Mouse (Mus musculus) liver, embryonic 11.5 days (tissue): ENCODE measurements around the gene Fastkd2. TPM values are rescaled to one million over a fixed set of nuclear protein-coding genes. Genes with fewer than 3 reads are reported as not detected.

Experiments used
- ATAC-seq: fragments of 200-750 bp; cut with Nextera tagmentation; replicated peaks from 2 replicates; pipeline ENCODE4 v1.8.0; 2017; ENCODE audit warnings: moderate number of reproducible peaks, mild to moderate bottlenecking, moderate TSS enrichment, moderate library complexity; ENCODE audit not compliant: low FRiP score
- DNase-seq: peaks from one replicate; pipeline ENCODE4 v3.0.0-alpha.2; 2017; ENCODE audit warnings: low spot score
- H3K27ac ChIP-seq: fragments of 300-500 bp; sonication (generic); 2 replicates; pipeline ENCODE4 v1.5.1; 2014; ENCODE audit warnings: mild to moderate bottlenecking, low read depth, low read length, control low read depth
- H3K27me3 ChIP-seq: fragments of 300-500 bp; sonication (generic); replicated peaks from 2 replicates; pipeline ENCODE4 v1.6.1; 2014; ENCODE audit warnings: low read length, mixed read lengths; ENCODE audit not compliant: control insufficient read depth, insufficient read depth
- H3K36me3 ChIP-seq: fragments of 300-500 bp; sonication (generic); 2 replicates; pipeline ENCODE4 v1.6.1; 2014; ENCODE audit warnings: mild to moderate bottlenecking, low read length, moderate library complexity, mixed read lengths; ENCODE audit not compliant: control insufficient read depth, insufficient read depth
- H3K4me1 ChIP-seq: fragments of 300-500 bp; sonication (generic); replicated peaks from 2 replicates; pipeline ENCODE4 v1.6.1; 2014; ENCODE audit warnings: low read length, mixed read lengths; ENCODE audit not compliant: control insufficient read depth, insufficient read depth
- H3K4me2 ChIP-seq: fragments of 300-500 bp; sonication (generic); 2 replicates; pipeline ENCODE4 v1.6.1; 2014; ENCODE audit warnings: mild to moderate bottlenecking, control low read depth, moderate library complexity
- H3K4me3 ChIP-seq: fragments of 300-500 bp; sonication (generic); 2 replicates; pipeline ENCODE4 v1.5.1; 2014; ENCODE audit warnings: low read depth, low read length, control low read depth
- H3K9ac ChIP-seq: fragments of 300-500 bp; sonication (generic); 2 replicates; pipeline ENCODE4 v1.6.1; 2014; ENCODE audit warnings: low read depth, low read length, control low read depth
- H3K9me3 ChIP-seq: fragments of 300-500 bp; sonication (generic); 2 replicates; pipeline ENCODE4 v1.6.1; 2016; ENCODE audit warnings: low read length, inconsistent platforms, mixed read lengths; ENCODE audit not compliant: control insufficient read depth
- WGBS: fragments of 180-500 bp; shearing (Covaris S2); extraction: QIAGEN DNeasy Blood & Tissue Kit; methylation state at CpG from one replicate; pipeline ENCODE4 v1.1.7; 2014; 5-methylcytosine and 5-hydroxymethylcytosine counted together
- polyA plus RNA-seq: library from polyadenylated mRNA; unstranded; fragments of >200 nt; fragmentation: Nextera tagmentation; extraction: Ambion mirVana; gene quantifications from 2 replicates; pipeline ENCODE4 v1.2.1, GENCODE M21; 2014

The Fastkd2 gene
- polyA plus RNA-seq, 1 experiment from 2014 or later, result 89.3 TPM

DNA sequence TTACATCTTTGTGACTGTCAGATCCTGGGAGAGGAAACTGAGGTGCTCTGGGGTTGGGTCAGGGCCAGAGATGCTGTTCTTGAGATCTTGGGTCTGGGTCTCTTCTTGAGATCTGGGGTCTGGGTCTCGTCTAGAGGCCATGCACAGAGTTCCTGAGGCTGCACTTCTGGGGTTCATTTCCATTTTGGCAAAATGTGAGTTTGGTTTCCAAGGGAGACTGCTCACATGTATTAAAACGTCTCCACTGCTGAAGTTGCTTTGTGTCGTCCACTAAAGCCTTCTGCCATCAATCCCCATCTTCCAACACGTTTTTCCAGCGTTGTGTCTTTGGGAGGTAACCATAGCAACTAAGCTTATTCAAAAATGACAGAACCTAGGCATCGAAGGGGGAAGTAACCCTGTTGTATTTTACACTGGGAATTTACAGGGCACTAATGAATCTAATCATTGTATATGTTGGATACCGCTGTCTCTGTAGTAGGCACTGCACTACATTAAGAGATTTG lies 33.5 kb downstream of the Fastkd2 start:
- Histone ChIP-seq H3K9me3 (no peaks in the 10 kb centered on the region), H3K4me2 (no peak overlapping the region), H3K4me1 (no peaks in the 10 kb centered on the region), H3K27me3 (no peaks in the 10 kb centered on the region), H3K27ac (no peak overlapping the region), H3K9ac (no peak overlapping the region), H3K4me3 (no peak overlapping the region), H3K36me3 (no peaks in the 10 kb centered on the region)
- ATAC-seq, result no peak
- DNase-seq, result no peak
- WGBS, result 56% methylated on average over 7 of the region's 7 CpGs

DNA sequence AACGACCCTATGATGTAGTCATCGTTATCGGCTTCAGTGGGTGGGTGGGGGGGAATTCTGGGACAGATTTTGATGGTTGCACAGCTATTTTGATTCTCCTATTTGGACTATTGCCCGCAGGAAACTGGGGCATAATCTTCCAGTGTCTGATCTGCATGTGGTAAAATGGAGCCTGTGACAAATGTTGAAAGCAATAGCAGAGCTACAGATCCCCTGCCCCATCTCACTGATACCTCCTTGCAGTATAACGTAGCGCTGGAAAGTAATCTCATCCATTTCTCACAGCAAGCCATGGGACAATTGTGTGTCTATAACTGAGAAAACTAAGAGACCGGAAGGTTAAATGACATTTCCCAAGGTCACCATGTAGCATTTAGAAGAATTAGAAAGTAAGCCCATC lies 34.0 kb downstream of the Fastkd2 start:
- H3K9me3 ChIP-seq, result no peaks in the 10 kb centered on the region
- ATAC-seq (no peak), DNase-seq (no peak)
- 79% methylated on average over 7 of the region's 7 CpGs for WGBS
- H3K36me3 ChIP-seq, result no peaks in the 10 kb centered on the region
- H3K4me3 ChIP-seq, result no peak overlapping the region
- no peaks in the 10 kb centered on the region for H3K27me3 ChIP-seq
- no peak overlapping the region for H3K27ac ChIP-seq
- no peak overlapping the region for H3K9ac ChIP-seq
- H3K4me2 ChIP-seq, result no peak overlapping the region
- H3K4me1 ChIP-seq, result no peaks in the 10 kb centered on the region

- WGBS, result 64% methylated on average over 8 of the region's 8 CpGs
- no peaks in the 10 kb centered on the region for H3K9me3 ChIP-seq
- no peaks in the 10 kb centered on the region for H3K36me3 ChIP-seq
- no peak for DNase-seq
- no peak overlapping the region for H3K27ac ChIP-seq
- no peaks in the 10 kb centered on the region for H3K4me1 ChIP-seq
- no peak for ATAC-seq
- no peak overlapping the region for H3K9ac ChIP-seq
- no peak overlapping the region for H3K4me3 ChIP-seq
- no peaks in the 10 kb centered on the region for H3K27me3 ChIP-seq
- no peak overlapping the region for H3K4me2 ChIP-seq
Measured at GRCm38 (mm10) chr1:63768112-63768511, 37.7 kb downstream of the Fastkd2 start.

DNA sequence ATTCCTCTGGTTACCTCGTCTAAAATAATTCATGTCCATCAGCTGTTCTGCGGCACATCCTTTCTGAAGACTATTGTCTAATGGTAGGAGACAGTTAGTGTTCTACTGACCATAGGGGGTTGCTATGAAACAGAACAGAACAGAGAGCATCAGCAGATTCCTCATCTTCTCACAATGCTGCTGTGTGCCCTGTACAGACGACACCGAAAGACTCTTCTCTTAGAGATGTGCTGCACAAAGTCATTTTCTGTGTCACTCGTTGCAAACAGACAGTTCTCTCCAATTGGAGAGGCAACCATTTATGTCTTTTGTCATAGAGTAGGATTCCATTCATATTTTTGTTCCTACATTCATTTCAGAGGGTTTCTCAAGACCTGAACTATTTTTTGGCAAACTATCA lies 38.8 kb downstream of the Fastkd2 start, which contains the start of gene 4933402D24Rik:
Gene 4933402D24Rik (minus strand): TSS at position 101 of the 400 bp plus-strand sequence.
- Histone ChIP-seq H3K27me3 (no peaks in the 10 kb centered on the region), H3K9ac (no peak within 1 kb of the TSS), H3K36me3 (no peaks in the 10 kb centered on the region), H3K9me3 (no peaks in the 10 kb centered on the region), H3K4me1 (no peaks in the 10 kb centered on the region), H3K27ac (no peak within 1 kb of the TSS), H3K4me3 (no peak within 1 kb of the TSS), H3K4me2 (no peak within 1 kb of the TSS)
- whole genome bisulfite sequencing, result 82% methylated on average over 5 of the region's 5 CpGs
- ATAC-seq (no peak), DNase-seq (no peak)

- WGBS, result 82% methylated on average over 7 of the region's 7 CpGs
- Histone ChIP-seq H3K4me2 (no peak overlapping the region), H3K4me3 (no peak overlapping the region), H3K9me3 (no peaks in the 10 kb centered on the region), H3K36me3 (no peaks in the 10 kb centered on the region), H3K9ac (no peak overlapping the region), H3K4me1 (no peaks in the 10 kb centered on the region), H3K27me3 (no peaks in the 10 kb centered on the region), H3K27ac (no peak overlapping the region)
- ATAC-seq (no peak), DNase-seq (no peak)
Measured at GRCm38 (mm10) chr1:63770309-63770708, 39.9 kb downstream of the Fastkd2 start.

DNA sequence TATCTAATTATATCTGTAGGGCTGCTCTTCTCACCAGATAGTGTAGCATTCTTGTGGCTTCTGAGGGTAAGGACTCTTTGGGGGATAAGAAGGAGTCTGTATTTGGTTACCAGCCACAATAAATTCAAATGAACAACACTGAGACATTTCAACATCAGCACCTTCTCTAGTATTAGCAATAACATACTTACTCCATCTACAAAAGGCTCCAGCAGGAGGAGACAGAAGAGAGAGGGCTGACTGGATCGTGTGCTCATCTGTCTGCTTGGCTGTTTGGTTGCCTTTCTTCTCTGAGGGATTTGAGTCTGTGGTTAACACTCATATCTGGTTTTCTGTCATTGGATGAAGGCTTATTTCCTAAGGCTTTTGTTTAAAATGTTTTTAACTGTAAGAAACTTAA lies 46.0 kb downstream of the Fastkd2 start:
- Histone ChIP-seq H3K27ac (no peak overlapping the region), H3K4me2 (no peak overlapping the region), H3K4me1 (no peaks in the 10 kb centered on the region), H3K36me3 (no peaks in the 10 kb centered on the region), H3K4me3 (no peak overlapping the region), H3K27me3 (no peaks in the 10 kb centered on the region), H3K9me3 (no peaks in the 10 kb centered on the region), H3K9ac (no peak overlapping the region)
- DNase-seq (no peak), ATAC-seq (no peak)
- 50% methylated on average over 1 of the region's 1 CpGs for WGBS

DNA sequence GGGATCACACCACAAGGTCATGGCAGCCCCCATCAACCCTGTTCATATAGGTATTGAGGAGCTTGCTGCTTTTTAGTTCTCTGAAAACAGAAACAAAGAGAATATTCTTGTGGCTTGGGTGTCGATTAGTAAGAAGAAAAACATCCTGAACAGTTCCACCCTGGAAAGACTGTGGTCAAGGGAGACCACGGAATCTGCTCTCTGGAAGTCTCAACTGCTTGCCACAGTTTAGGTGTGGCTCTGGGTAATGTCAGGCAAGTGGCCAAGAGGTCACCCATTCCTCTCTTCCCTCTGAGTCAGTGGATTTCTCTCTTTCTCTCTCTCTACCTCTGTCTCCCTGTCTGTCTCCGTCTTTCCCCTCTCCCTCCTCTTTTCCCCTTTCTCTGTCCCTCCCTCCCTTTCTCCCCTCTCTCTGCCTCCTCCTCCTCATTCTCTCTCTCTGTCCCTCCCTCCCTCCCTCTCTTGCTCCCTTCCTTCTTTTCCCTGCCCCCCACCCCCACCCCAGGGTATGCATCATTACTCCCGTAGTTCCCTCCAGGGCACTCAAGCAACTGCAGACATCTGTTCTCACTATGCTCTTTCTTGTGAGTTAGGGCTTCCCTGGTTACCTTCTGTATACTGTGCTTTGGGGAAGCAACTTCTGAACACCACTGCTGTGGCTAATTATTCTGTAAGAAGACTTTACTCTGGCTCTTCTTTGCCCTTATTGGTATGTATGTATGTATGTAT lies 46.7 kb downstream of the Fastkd2 start:
- no peaks in the 10 kb centered on the region for H3K36me3 ChIP-seq
- H3K4me1 ChIP-seq, result no peaks in the 10 kb centered on the region
- no peak overlapping the region for H3K4me2 ChIP-seq
- no peak overlapping the region for H3K4me3 ChIP-seq
- no peaks in the 10 kb centered on the region for H3K27me3 ChIP-seq
- WGBS, result 51% methylated on average over 4 of the region's 4 CpGs
- no peak overlapping the region for H3K9ac ChIP-seq
- H3K27ac ChIP-seq, result no peak overlapping the region
- ATAC-seq, result no peak
- DNase-seq, result no peak
- no peaks in the 10 kb centered on the region for H3K9me3 ChIP-seq

DNA sequence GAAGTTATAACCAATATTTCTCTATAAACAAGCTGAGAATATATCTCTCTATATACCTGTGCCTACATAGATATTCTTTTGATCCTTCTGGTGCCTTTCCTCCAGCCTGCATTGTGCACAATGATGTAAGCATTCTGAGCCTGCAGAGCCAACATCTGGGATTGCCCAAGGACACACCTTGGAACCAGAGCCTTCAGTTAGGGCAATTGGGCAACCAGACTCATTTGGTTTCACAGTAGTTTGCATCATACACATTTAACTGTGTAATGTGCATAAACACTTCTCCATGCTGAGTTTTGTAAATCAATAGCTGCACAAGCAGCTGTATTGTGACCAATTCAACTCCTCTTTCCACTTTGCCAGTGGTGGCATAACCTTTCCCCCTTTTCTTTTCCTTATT lies 63.9 kb downstream of the Fastkd2 start:
- H3K4me2 ChIP-seq, result no peak overlapping the region
- no peaks in the 10 kb centered on the region for H3K36me3 ChIP-seq
- ATAC-seq (no peak), DNase-seq (no peak)
- H3K27ac ChIP-seq, result no peak overlapping the region
- no peaks in the 10 kb centered on the region for H3K9me3 ChIP-seq
- H3K4me3 ChIP-seq, result no peak overlapping the region
- H3K27me3 ChIP-seq, result no peaks in the 10 kb centered on the region
- H3K4me1 ChIP-seq, result no peaks in the 10 kb centered on the region
- H3K9ac ChIP-seq, result no peak overlapping the region
